Mouse (Mus musculus) heart, embryonic 14.5 days (tissue): ENCODE data around the gene Ten1. TPM values are rescaled to one million over a fixed set of nuclear protein-coding genes. Genes with fewer than 3 reads are reported as not detected.

Source experiments
- ATAC-seq: fragments of 200-750 bp; cut with Nextera tagmentation; 2 replicates; pipeline ENCODE4 v1.8.0; 2017; ENCODE audit warnings: low read depth, moderate TSS enrichment; ENCODE audit not compliant: insufficient number of reproducible peaks, insufficient read depth, low FRiP score
- H3K27ac ChIP-seq, 2 experiments: fragments of 200-500 bp in 1 of 2; fragments of 300-500 bp in 1 of 2; sonication (generic) in 1 of 2; replicated peaks in 1 of 2; 2 replicates each; pipeline ENCODE4 v1.5.1; 2012 to 2014; ENCODE audit warnings: low read depth in 2 of 2, low read length in 2 of 2, control low read depth in 1 of 2, mild to moderate bottlenecking in 1 of 2, mixed read lengths in 1 of 2; ENCODE audit not compliant: control insufficient read depth in 1 of 2, insufficient read depth in 1 of 2
- H3K27me3 ChIP-seq: fragments of 300-500 bp; sonication (generic); 2 replicates; pipeline ENCODE4 v1.6.1; 2014; ENCODE audit warnings: mild to moderate bottlenecking, low read length, control low read depth; ENCODE audit not compliant: control insufficient read depth, insufficient read depth
- H3K36me3 ChIP-seq: fragments of 300-500 bp; sonication (generic); 2 replicates; pipeline ENCODE4 v1.6.1; 2014; ENCODE audit warnings: mild to moderate bottlenecking, control low read depth, low read length, mixed read lengths; ENCODE audit not compliant: control insufficient read depth, insufficient read depth
- H3K4me1 ChIP-seq, 2 experiments: fragments of 200-500 bp in 1 of 2; fragments of 300-500 bp in 1 of 2; sonication (generic) in 1 of 2; 2 replicates each; pipeline ENCODE4 v1.6.1; 2012 to 2014; ENCODE audit warnings: low read length in 2 of 2, control low read depth in 1 of 2, mixed read lengths in 1 of 2; ENCODE audit not compliant: control insufficient read depth in 2 of 2, insufficient read depth in 2 of 2
- H3K4me2 ChIP-seq: fragments of 300-500 bp; sonication (generic); 2 replicates; pipeline ENCODE4 v1.6.1; 2014; ENCODE audit warnings: mild to moderate bottlenecking, low read length
- H3K4me3 ChIP-seq, 2 experiments: fragments of 200-500 bp in 1 of 2; fragments of 300-500 bp in 1 of 2; sonication (generic) in 1 of 2; 2 replicates each; pipeline ENCODE4 v1.5.1; 2012 to 2014; ENCODE audit warnings: low read length in 2 of 2, mild to moderate bottlenecking in 2 of 2, control low read depth in 1 of 2, low read depth in 1 of 2, moderate library complexity in 1 of 2; ENCODE audit not compliant: control insufficient read depth in 1 of 2, insufficient read depth in 1 of 2
- H3K9ac ChIP-seq: fragments of 300-500 bp; sonication (generic); 2 replicates; pipeline ENCODE4 v1.6.1; 2014; ENCODE audit warnings: mild to moderate bottlenecking, low read length
- H3K9me3 ChIP-seq: fragments of 300-500 bp; sonication (generic); 2 replicates; pipeline ENCODE4 v1.6.1; 2016; ENCODE audit warnings: low read length, control low read depth; ENCODE audit not compliant: control insufficient read depth
- whole genome bisulfite sequencing: fragments of 180-500 bp; shearing (Covaris S2); extraction: QIAGEN DNeasy Blood & Tissue Kit; methylation state at CpG from one replicate; pipeline ENCODE4 v1.1.7; 2014; 5-methylcytosine and 5-hydroxymethylcytosine counted together
- polyA plus RNA-seq: library from polyadenylated mRNA; unstranded; fragments of >200 nt; fragmentation: Nextera tagmentation; extraction: Ambion mirVana; gene quantifications from 2 replicates; pipeline ENCODE4 v1.2.1, GENCODE M21; 2014

The Ten1 gene
- polyA plus RNA-seq, 1 experiment from 2014 or later = 89.4 TPM

GRCm38 (mm10) chr11:116219885-116220284 lies 21.2 kb downstream of the Ten1 start:
- H3K4me3 ChIP-seq = no peak overlapping the region
- H3K27ac ChIP-seq = peak overlapping the region; percentile 89 to 90; a peak in 3 of 4 replicates
- H3K4me1 ChIP-seq = peaks cover 18 to 32% of the 10 kb centered on the region in 2 experiments
- H3K36me3 ChIP-seq = no peaks in the 10 kb centered on the region
- ATAC-seq = no peak
- peaks cover 40% of the 10 kb centered on the region for H3K27me3 ChIP-seq
- no peak overlapping the region for H3K9ac ChIP-seq
- WGBS = 16% methylated on average over 4 of the region's 4 CpGs
- no peak overlapping the region for H3K4me2 ChIP-seq
- H3K9me3 ChIP-seq = peaks cover 7% of the 10 kb centered on the region

- Histone ChIP-seq H3K4me1 (peaks cover 18 to 32% of the 10 kb centered on the region in 2 experiments), H3K27ac (no peak overlapping the region), H3K4me3 (peak overlapping the region; percentile 35 to 37), H3K36me3 (no peaks in the 10 kb centered on the region), H3K9me3 (peaks cover 9% of the 10 kb centered on the region), H3K27me3 (peaks cover 40% of the 10 kb centered on the region), H3K4me2 (peak overlapping the region; percentile 68), H3K9ac (peak overlapping the region; percentile 48)
- ATAC-seq = no peak
- WGBS = 5% methylated on average over 53 of the region's 53 CpGs
Measured at GRCm38 (mm10) chr11:116221931-116222739, 23.5 kb downstream of the Ten1 start.

- Histone ChIP-seq H3K9me3 (peaks cover 9% of the 10 kb centered on the region), H3K4me1 (peaks cover 18 to 32% of the 10 kb centered on the region in 2 experiments), H3K27me3 (peaks cover 40% of the 10 kb centered on the region), H3K36me3 (no peaks in the 10 kb centered on the region), H3K9ac (peak overlapping the region; percentile 48), H3K27ac (no peak overlapping the region), H3K4me3 (peak overlapping the region; percentile 35 to 37), H3K4me2 (peak overlapping the region; percentile 68)
- 13% methylated on average over 23 of the region's 23 CpGs for WGBS
- no peak for ATAC-seq
Measured at GRCm38 (mm10) chr11:116222740-116223059, 24.0 kb downstream of the Ten1 start.

GRCm38 (mm10) chr11:116226414-116226813 lies 27.8 kb downstream of the Ten1 start:
- Histone ChIP-seq H3K36me3 (no peaks in the 10 kb centered on the region), H3K9ac (no peak overlapping the region), H3K4me2 (no peak overlapping the region), H3K27me3 (peaks cover 30% of the 10 kb centered on the region), H3K4me1 (peaks cover 0 to 7% of the 10 kb centered on the region in 2 experiments; a peak in 2 of 4 replicates), H3K9me3 (peaks cover 9% of the 10 kb centered on the region), H3K27ac (no peak overlapping the region), H3K4me3 (no peak overlapping the region)
- 0% methylated on average over 2 of the region's 2 CpGs for WGBS
- no peak for ATAC-seq

GRCm38 (mm10) chr11:116228699-116229098 lies 30.0 kb downstream of the Ten1 start:
- H3K4me3 ChIP-seq = no peak overlapping the region
- no peak overlapping the region for H3K27ac ChIP-seq
- WGBS = 70% methylated on average over 4 of the region's 4 CpGs
- no peak for ATAC-seq
- no peak overlapping the region for H3K9ac ChIP-seq
- no peaks in the 10 kb centered on the region for H3K4me1 ChIP-seq
- H3K27me3 ChIP-seq = peaks cover 20% of the 10 kb centered on the region
- H3K36me3 ChIP-seq = no peaks in the 10 kb centered on the region
- 0 out of 2 replicates have a peak, but pooled peaks cover 4% of the 10 kb centered on the region for H3K9me3 ChIP-seq
- H3K4me2 ChIP-seq = no peak overlapping the region

- no peak overlapping the region for H3K27ac ChIP-seq
- ATAC-seq = no peak
- H3K4me2 ChIP-seq = peak overlapping the region; percentile 49
- H3K4me1 ChIP-seq = no peaks in the 10 kb centered on the region
- peak overlapping the region; percentile 55 for H3K9ac ChIP-seq
- H3K9me3 ChIP-seq = no peaks in the 10 kb centered on the region
- H3K27me3 ChIP-seq = peaks cover 39% of the 10 kb centered on the region
- 17% methylated on average over 15 of the region's 17 CpGs for WGBS
- no peak overlapping the region; a peak in 1 of 4 replicates for H3K4me3 ChIP-seq
- no peaks in the 10 kb centered on the region for H3K36me3 ChIP-seq
Measured at GRCm38 (mm10) chr11:116232427-116232826, 33.8 kb downstream of the Ten1 start.

GRCm38 (mm10) chr11:116234901-116235300 lies 36.2 kb downstream of the Ten1 start:
- Histone ChIP-seq H3K4me1 (no peaks in the 10 kb centered on the region; a peak in 1 of 4 replicates), H3K27me3 (peaks cover 52% of the 10 kb centered on the region), H3K4me2 (no peak overlapping the region), H3K4me3 (no peak overlapping the region), H3K27ac (no peak overlapping the region), H3K9ac (no peak overlapping the region), H3K36me3 (no peaks in the 10 kb centered on the region), H3K9me3 (no peaks in the 10 kb centered on the region)
- ATAC-seq = no peak
- 77% methylated on average over 8 of the region's 8 CpGs for WGBS
